Mouse (Mus musculus): ENCODE measurements around the gene Fitm1. TPM values are rescaled to one million over a fixed set of nuclear protein-coding genes. Genes with fewer than 3 reads are reported as not detected.

Fitm1 gene
- polyA plus RNA-seq, 1 experiment from 2014 or later: 2.0 TPM

DNA sequence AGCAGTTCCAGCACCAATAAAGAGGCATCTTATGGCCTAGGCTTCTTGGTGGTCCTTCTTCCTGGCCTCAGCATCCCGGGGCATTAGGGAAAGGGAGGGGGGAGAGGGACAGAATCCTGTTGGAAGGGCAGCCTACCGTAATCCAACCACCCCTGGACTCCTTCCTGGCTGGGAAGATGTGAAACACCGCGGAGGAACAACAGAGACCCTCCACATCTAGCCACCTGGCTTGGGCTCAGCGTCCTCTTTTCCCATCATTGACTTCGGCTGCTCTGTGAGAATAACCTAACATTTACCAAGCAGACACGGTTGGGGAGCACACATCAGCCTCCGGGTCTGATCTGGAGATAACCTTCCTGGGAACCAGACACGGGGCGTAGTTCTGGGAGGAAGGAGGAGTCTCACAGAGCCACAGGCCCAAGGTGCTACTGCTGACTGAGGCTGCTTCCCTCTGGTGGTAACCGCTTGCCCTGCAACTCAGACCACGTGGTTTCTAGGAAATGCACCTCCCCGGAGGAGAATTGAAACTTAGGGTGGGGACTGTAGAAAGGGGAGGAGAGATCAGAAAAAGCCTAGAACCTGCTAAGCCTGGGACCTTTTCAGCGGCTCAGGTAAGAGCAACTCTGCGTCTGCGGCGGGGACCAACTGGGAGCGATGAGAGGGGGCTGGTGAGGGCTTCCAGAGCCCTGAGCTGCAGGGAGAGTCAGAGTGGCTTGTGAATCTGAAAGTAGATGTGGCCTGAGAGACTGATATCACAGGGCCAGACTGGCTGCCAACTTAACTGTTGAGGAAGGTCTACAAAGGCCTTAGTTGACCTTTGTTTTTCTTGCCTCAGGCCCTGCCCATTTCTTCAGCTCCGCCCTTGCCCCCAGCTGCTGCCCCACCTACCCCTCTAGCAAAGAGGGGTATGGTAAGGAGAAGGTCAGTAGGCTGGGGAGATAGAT is 28.5 kb downstream of the Fitm1 start:
- Histone ChIP-seq H3K9me3 (replicated peaks; ENCODE audit: control insufficient read depth, low read length) (no peaks in the 10 kb centered on the region), H3K9ac (ENCODE audit: low read depth, low read length) (peak overlapping the region; percentile 85), H3K4me1 (ENCODE audit: control insufficient read depth, low read depth, low read length) (peaks cover 29% of the 10 kb centered on the region), H3K27ac (ENCODE audit: low read length) (peak overlapping the region; percentile 97), H3K36me3 (ENCODE audit: control insufficient read depth, insufficient read depth) (peaks cover 58% of the 10 kb centered on the region), H3K4me3 (ENCODE audit: low read depth, low read length) (peak overlapping the region; percentile 77), H3K4me2 (ENCODE audit: low read depth, low read length) (peak overlapping the region; percentile 87), H3K27me3 (ENCODE audit: control insufficient read depth, insufficient read depth, low read depth, low read length) (no peaks in the 10 kb centered on the region)
- WGBS (ENCODE audit: insufficient replicate concordance): 9% methylated on average over 19 of the region's 19 CpGs
- ATAC-seq (ENCODE audit: low read depth): peak; percentile 97

DNA sequence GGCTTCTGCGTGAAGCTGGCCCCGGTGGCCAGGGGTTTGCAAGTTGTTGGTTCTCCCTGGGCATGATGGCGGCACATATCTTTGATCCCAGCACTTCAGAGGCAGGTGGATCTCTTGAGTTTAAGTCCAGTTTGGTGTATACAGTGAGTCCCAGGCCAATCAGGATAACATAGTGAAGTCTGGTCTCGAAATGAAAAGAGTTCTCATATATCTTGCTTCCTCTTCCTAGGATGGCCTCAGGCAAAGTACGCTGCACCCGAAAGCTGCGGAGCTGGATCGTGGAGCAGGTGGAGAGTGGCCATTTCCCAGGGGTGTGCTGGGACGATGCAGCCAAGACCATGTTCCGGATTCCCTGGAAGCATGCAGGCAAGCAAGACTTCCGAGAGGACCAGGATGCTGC is 29.4 kb downstream of the Fitm1 start:
- peak overlapping the region; percentile 77 for H3K4me3 ChIP-seq (ENCODE audit: low read depth, low read length)
- H3K27ac ChIP-seq (ENCODE audit: low read length): peak overlapping the region; percentile 97
- H3K27me3 ChIP-seq (ENCODE audit: control insufficient read depth, insufficient read depth, low read depth, low read length): no peaks in the 10 kb centered on the region
- peak overlapping the region; percentile 85 for H3K9ac ChIP-seq (ENCODE audit: low read depth, low read length)
- peaks cover 59% of the 10 kb centered on the region for H3K36me3 ChIP-seq (ENCODE audit: control insufficient read depth, insufficient read depth)
- WGBS (ENCODE audit: insufficient replicate concordance): 88% methylated on average over 11 of the region's 11 CpGs
- ATAC-seq (ENCODE audit: low read depth): no peak
- H3K4me1 ChIP-seq (ENCODE audit: control insufficient read depth, low read depth, low read length): peaks cover 29% of the 10 kb centered on the region
- H3K9me3 ChIP-seq (replicated peaks; ENCODE audit: control insufficient read depth, low read length): no peaks in the 10 kb centered on the region
- H3K4me2 ChIP-seq (ENCODE audit: low read depth, low read length): peak overlapping the region; percentile 87

DNA sequence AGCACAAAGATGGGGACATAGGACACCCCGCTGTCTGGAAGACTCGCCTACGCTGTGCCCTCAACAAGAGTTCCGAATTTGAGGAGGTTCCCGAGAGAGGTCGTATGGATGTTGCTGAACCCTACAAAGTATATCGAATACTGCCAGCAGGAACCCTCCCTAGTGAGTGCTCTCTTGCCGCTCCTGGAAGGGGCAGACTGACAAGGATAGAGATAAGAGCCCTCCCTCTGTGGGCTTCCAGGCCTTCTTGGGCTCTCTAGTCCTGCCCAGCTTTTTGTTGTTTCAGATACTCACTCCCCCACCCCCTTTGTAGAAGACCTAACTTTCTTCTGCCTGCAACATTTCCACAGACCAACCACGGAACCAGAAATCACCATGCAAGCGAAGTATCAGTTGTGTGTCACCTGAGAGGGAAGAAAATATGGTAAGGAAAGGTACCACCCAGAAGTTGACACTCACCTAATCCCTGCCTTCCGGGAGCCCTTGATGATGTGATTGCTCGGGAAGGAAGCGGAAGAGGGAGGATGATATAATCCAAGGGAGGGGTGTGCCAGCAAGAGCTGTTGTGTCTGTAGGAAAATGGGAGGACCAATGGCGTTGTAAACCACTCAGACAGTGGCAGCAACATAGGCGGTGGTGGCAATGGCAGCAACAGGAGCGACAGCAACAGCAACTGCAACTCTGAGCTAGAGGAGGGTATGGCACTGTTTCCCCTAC is 30.5 kb downstream of the Fitm1 start:
- Histone ChIP-seq H3K27me3 (ENCODE audit: control insufficient read depth, insufficient read depth, low read depth, low read length) (no peaks in the 10 kb centered on the region), H3K4me3 (ENCODE audit: low read depth, low read length) (peak overlapping the region; percentile 77), H3K4me2 (ENCODE audit: low read depth, low read length) (peak overlapping the region; percentile 87), H3K36me3 (ENCODE audit: control insufficient read depth, insufficient read depth) (peaks cover 54% of the 10 kb centered on the region), H3K9me3 (replicated peaks; ENCODE audit: control insufficient read depth, low read length) (no peaks in the 10 kb centered on the region), H3K4me1 (ENCODE audit: control insufficient read depth, low read depth, low read length) (peaks cover 29% of the 10 kb centered on the region), H3K27ac (ENCODE audit: low read length) (peak overlapping the region; percentile 51), H3K9ac (ENCODE audit: low read depth, low read length) (peak overlapping the region; percentile 42)
- WGBS (ENCODE audit: insufficient replicate concordance): 70% methylated on average over 16 of the region's 16 CpGs
- ATAC-seq (ENCODE audit: low read depth): no peak

DNA sequence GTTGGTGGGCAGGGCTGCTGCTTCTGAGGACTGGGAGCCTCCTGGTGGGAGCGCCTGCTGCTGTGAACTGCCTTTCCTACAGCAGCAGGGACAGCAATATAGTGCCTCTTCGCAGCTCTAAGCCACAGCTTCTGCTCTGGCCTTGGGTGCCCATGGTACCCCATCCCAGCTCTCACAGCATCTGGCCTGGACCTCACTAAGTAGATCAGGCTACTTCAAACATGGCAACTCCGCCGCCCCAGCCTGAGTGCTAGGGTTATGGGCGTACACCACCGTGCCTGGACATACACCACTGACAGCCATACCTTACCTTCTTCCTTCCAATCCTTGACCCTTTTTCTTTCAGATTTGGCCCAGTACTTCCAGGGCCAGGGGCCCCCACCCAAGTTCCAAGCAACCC is 32.9 kb downstream of the Fitm1 start:
- peaks cover 26% of the 10 kb centered on the region for H3K4me1 ChIP-seq (ENCODE audit: control insufficient read depth, low read depth, low read length)
- 94% methylated on average over 6 of the region's 6 CpGs for WGBS (ENCODE audit: insufficient replicate concordance)
- ATAC-seq (ENCODE audit: low read depth): no peak

DNA sequence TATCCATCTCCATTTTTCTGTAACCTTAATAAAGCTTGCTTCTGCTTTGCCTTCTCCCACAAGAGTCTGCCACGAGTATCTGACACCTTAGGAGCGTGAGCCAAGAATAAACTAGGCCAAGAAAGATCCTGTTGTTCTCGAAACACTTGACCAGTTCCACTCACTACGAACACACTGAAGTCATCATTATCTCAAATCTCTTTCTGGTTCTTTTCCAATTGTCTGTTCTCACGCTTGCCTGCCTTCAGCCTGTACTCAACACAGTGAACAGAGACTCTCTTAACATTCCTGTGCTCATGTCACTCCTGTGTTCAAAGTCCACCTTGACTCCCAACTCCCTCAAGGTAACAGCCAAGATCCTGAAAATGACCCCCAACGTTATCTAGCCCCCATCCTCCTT is 37.9 kb downstream of the Fitm1 start:
- no peak overlapping the region for H3K4me2 ChIP-seq (ENCODE audit: low read depth, low read length)
- peaks cover 28% of the 10 kb centered on the region for H3K4me1 ChIP-seq (ENCODE audit: control insufficient read depth, low read depth, low read length)
- no peaks in the 10 kb centered on the region for H3K27me3 ChIP-seq (ENCODE audit: control insufficient read depth, insufficient read depth, low read depth, low read length)
- no peak for ATAC-seq (ENCODE audit: low read depth)
- peaks cover 18% of the 10 kb centered on the region for H3K36me3 ChIP-seq (ENCODE audit: control insufficient read depth, insufficient read depth)
- 63% methylated on average over 6 of the region's 6 CpGs for WGBS (ENCODE audit: insufficient replicate concordance)
- no peak overlapping the region for H3K4me3 ChIP-seq (ENCODE audit: low read depth, low read length)
- no peak overlapping the region for H3K9ac ChIP-seq (ENCODE audit: low read depth, low read length)
- no peaks in the 10 kb centered on the region for H3K9me3 ChIP-seq (replicated peaks; ENCODE audit: control insufficient read depth, low read length)
- peak overlapping the region; percentile 40 for H3K27ac ChIP-seq (ENCODE audit: low read length)

More for the DNA sequence above, 32.9 kb downstream of the Fitm1 start:
- no peak overlapping the region for H3K4me3 ChIP-seq (ENCODE audit: low read depth, low read length)
- peaks cover 43% of the 10 kb centered on the region for H3K36me3 ChIP-seq (ENCODE audit: control insufficient read depth, insufficient read depth)
- no peak overlapping the region for H3K27ac ChIP-seq (ENCODE audit: low read length)
- no peak overlapping the region for H3K4me2 ChIP-seq (ENCODE audit: low read depth, low read length)
- H3K9ac ChIP-seq (ENCODE audit: low read depth, low read length): no peak overlapping the region
- H3K9me3 ChIP-seq (replicated peaks; ENCODE audit: control insufficient read depth, low read length): no peaks in the 10 kb centered on the region
- H3K27me3 ChIP-seq (ENCODE audit: control insufficient read depth, insufficient read depth, low read depth, low read length): no peaks in the 10 kb centered on the region

DNA sequence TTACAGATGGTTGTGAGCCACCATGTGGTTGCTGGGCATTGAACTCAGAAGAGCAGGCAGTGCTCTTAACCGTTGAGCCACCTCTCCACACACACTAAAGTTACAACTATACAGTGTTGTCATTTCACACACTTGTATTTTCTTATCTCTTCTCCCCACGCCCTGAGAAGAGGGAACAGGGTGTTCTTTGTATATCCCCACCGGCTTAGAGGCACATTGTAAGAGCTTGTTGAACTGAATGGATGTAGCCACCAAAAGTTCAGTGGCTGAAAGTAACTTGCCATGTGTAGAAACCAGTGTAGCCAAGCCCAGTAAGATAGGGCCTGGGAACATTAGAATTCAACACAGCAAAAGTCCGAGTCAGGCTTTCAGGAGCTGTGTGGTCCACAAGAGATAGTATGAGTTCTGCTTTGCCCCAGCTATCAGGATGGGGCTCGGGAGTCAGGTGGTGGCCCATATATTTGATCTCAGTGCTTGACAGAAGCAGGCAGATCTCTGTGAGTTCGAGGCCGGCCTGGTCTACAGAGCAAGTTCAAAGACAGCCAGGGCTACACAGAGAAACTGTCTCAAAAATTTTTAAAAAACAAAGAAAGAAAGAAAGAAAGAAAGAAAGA is 39.3 kb downstream of the Fitm1 start:
- no peak overlapping the region for H3K4me3 ChIP-seq (ENCODE audit: low read depth, low read length)
- H3K27me3 ChIP-seq (ENCODE audit: control insufficient read depth, insufficient read depth, low read depth, low read length): no peaks in the 10 kb centered on the region
- H3K27ac ChIP-seq (ENCODE audit: low read length): peak overlapping the region; percentile 83
- WGBS (ENCODE audit: insufficient replicate concordance): 26% methylated on average over 7 of the region's 7 CpGs
- H3K9ac ChIP-seq (ENCODE audit: low read depth, low read length): 0 out of 2 replicates have a peak overlapping the region, but pooled peaks have one; percentile 25
- ATAC-seq (ENCODE audit: low read depth): peak; percentile 78
- no peaks in the 10 kb centered on the region for H3K9me3 ChIP-seq (replicated peaks; ENCODE audit: control insufficient read depth, low read length)
- peaks cover 34% of the 10 kb centered on the region for H3K4me1 ChIP-seq (ENCODE audit: control insufficient read depth, low read depth, low read length)
- H3K36me3 ChIP-seq (ENCODE audit: control insufficient read depth, insufficient read depth): peaks cover 5% of the 10 kb centered on the region; the same call in 1 of the 2 replicates
- no peak overlapping the region for H3K4me2 ChIP-seq (ENCODE audit: low read depth, low read length)

DNA sequence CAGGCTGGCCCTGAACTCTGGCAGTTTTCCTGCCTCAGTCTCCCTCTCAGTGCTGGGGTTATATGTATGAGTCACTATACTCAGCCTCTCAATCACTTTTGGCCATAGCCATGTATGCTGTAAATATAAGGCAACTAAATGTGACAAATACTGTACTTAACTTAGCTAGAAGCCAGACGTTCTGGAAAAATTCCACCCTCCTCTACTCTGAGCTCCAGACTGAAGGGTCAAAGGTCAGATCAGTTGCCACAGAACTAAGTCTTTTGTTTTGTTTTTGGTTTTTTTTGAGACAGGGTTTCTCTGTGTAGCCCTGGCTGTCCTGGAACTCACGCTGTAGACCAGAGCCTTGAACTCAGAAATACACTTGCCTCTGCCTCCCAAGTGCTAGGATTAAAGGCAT is 40.5 kb downstream of the Fitm1 start:
- Histone ChIP-seq H3K27me3 (ENCODE audit: control insufficient read depth, insufficient read depth, low read depth, low read length) (no peaks in the 10 kb centered on the region), H3K36me3 (ENCODE audit: control insufficient read depth, insufficient read depth) (no peaks in the 10 kb centered on the region), H3K4me3 (ENCODE audit: low read depth, low read length) (no peak overlapping the region), H3K9ac (ENCODE audit: low read depth, low read length) (no peak overlapping the region), H3K9me3 (replicated peaks; ENCODE audit: control insufficient read depth, low read length) (no peaks in the 10 kb centered on the region), H3K4me2 (ENCODE audit: low read depth, low read length) (no peak overlapping the region), H3K4me1 (ENCODE audit: control insufficient read depth, low read depth, low read length) (peaks cover 34% of the 10 kb centered on the region), H3K27ac (ENCODE audit: low read length) (peak overlapping the region; percentile 48; the same call in 1 of the 2 replicates)
- 61% methylated on average over 2 of the region's 2 CpGs for WGBS (ENCODE audit: insufficient replicate concordance)
- ATAC-seq (ENCODE audit: low read depth): no peak

DNA sequence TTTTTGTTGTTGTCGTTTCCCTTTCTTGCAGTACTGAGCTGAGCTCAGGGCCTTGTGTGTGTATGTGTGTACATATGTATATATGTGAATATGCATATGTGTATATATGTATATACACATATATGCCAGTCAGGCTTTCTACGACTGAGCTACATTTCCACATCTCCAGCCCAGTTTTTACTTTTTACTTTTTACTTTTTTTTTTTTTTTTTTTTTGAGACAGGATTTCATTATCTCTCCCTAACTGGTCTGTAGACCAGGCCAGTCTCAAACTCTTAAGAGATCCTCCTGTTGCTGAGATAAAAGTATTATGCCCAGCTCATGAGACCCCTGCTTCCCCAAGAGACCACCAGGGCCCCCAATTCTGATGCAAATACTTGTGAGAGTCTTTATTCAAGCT is 41.4 kb downstream of the Fitm1 start:
- no peaks in the 10 kb centered on the region for H3K27me3 ChIP-seq (ENCODE audit: control insufficient read depth, insufficient read depth, low read depth, low read length)
- no peak overlapping the region for H3K4me3 ChIP-seq (ENCODE audit: low read depth, low read length)
- H3K36me3 ChIP-seq (ENCODE audit: control insufficient read depth, insufficient read depth): no peaks in the 10 kb centered on the region
- WGBS (ENCODE audit: insufficient replicate concordance): 50% methylated on average over 2 of the region's 2 CpGs
- no peak overlapping the region for H3K4me2 ChIP-seq (ENCODE audit: low read depth, low read length)
- H3K9ac ChIP-seq (ENCODE audit: low read depth, low read length): no peak overlapping the region
- peak overlapping the region; percentile 60 for H3K27ac ChIP-seq (ENCODE audit: low read length)
- peaks cover 34% of the 10 kb centered on the region for H3K4me1 ChIP-seq (ENCODE audit: control insufficient read depth, low read depth, low read length)
- H3K9me3 ChIP-seq (replicated peaks; ENCODE audit: control insufficient read depth, low read length): no peaks in the 10 kb centered on the region
- ATAC-seq (ENCODE audit: low read depth): no peak

Data from liver, embryonic 16.5 days (tissue).